Comparison of ENCODE assay signal across 17 mouse cellular contexts in genomic region chr12:16865871-16866270, GRCm38 (mm10). TPM values are rescaled to one million over a fixed set of nuclear protein-coding genes. Genes with fewer than 3 reads are reported as not detected.
DNase-seq lines count a peak whose midpoint lies in the region; ATAC-seq and TF ChIP-seq lines count a peak whose summit lies in the region.
"Had no signal": no experiment of that assay in that cellular context is flagged by ENCODE, and none has a peak within 500 bp of the region (broad histone marks: within the 10 kb centered on the region; RNA-seq: fewer than 3 reads in every experiment).

No protein-coding gene starts in this region.

- no peaks in the 10 kb centered on the region for H3K9me3 ChIP-seq in heart, embryonic 11.5 days (replicated peaks; ENCODE audit: control insufficient read depth, low read length)
- no peaks in the 10 kb centered on the region for H3K9me3 ChIP-seq in liver, postnatal 0 days (ENCODE audit: low read length)
- H3K9me3 ChIP-seq in heart, postnatal 0 days (replicated peaks; ENCODE audit: control insufficient read depth, low read length) = no peaks in the 10 kb centered on the region
- H3K9me3 ChIP-seq: hindbrain, embryonic 13.5 days; neural tube, embryonic 13.5 days; stomach, embryonic 15.5 days had no signal

- no peak overlapping the region for H3K4me3 ChIP-seq in heart, embryonic 11.5 days (ENCODE audit: low read depth, low read length)
- no peak overlapping the region for H3K4me3 ChIP-seq in liver, postnatal 0 days (ENCODE audit: low read depth, low read length)
- no peak overlapping the region for H3K4me3 ChIP-seq in heart, postnatal 0 days (ENCODE audit: low read depth, low read length)
- H3K4me3 ChIP-seq: erythroblast, embryonic 14.5 days; hindbrain, embryonic 13.5 days; neural tube, embryonic 13.5 days; stomach, embryonic 15.5 days had no signal

- ATAC-seq in heart, embryonic 11.5 days (replicated peaks; ENCODE audit: insufficient number of reproducible peaks, low FRiP score, low TSS enrichment) = no peak
- 0 out of 2 replicates have a peak, but pooled peaks have one; percentile 15 for ATAC-seq in liver, postnatal 0 days
- ATAC-seq in heart, postnatal 0 days (ENCODE audit: insufficient read depth, low read depth) = no peak
- peak; percentile 81 for ATAC-seq in monocyte, adult 5-6 weeks (replicated peaks; ENCODE audit: insufficient number of reproducible peaks, low FRiP score, low TSS enrichment, poor library complexity, severe bottlenecking)
- ATAC-seq: forebrain, postnatal 0 days had no signal

- TF ChIP-seq CTCF in liver, postnatal 0 days (IDR thresholded peaks at IDR 0.05; ENCODE audit: low read depth) = no peak
- no peak for TF ChIP-seq CTCF in heart, postnatal 0 days (IDR thresholded peaks at IDR 0.05; ENCODE audit: low read depth)

- intact Hi-C loops in heart, postnatal 36 days (cut with DNase I) = no loop called here

- H3K27me3 ChIP-seq in heart, embryonic 11.5 days (ENCODE audit: control insufficient read depth, insufficient read depth, low read length) = no peaks in the 10 kb centered on the region
- H3K27me3 ChIP-seq in liver, postnatal 0 days (ENCODE audit: insufficient read depth, low read length) = no peaks in the 10 kb centered on the region
- H3K27me3 ChIP-seq in heart, postnatal 0 days (ENCODE audit: control insufficient read depth, insufficient read depth, low read length) = no peaks in the 10 kb centered on the region
- H3K27me3 ChIP-seq: hindbrain, embryonic 13.5 days; neural tube, embryonic 13.5 days; stomach, embryonic 15.5 days had no signal

- DNase-seq in heart, postnatal 36 days = no peak
- DNase-seq in liver, postnatal 0 days = no peak
- no peak for DNase-seq in liver
- DNase-seq in heart, postnatal 0 days (ENCODE audit: low spot score) = peak; percentile 74
- no peak for DNase-seq in urinary bladder, adult 2 months (ENCODE audit: low spot score)
- no peak for DNase-seq in thymus, postnatal 0 days (ENCODE audit: low spot score)
- DNase-seq: adrenal gland, postnatal 10 days; B cell, adult 2 months; cerebellum, adult 9-11 months; forebrain, postnatal 0 days; kidney, adult 11 months had no signal

- H3K4me1 ChIP-seq in heart, embryonic 11.5 days (ENCODE audit: control insufficient read depth, insufficient read depth, low read length) = peaks cover 33% of the 10 kb centered on the region
- peaks cover 32% of the 10 kb centered on the region for H3K4me1 ChIP-seq in liver, postnatal 0 days (ENCODE audit: insufficient read depth)
- peaks cover 32% of the 10 kb centered on the region for H3K4me1 ChIP-seq in heart, postnatal 0 days (ENCODE audit: control insufficient read depth, insufficient read depth)

- H3K27ac ChIP-seq in heart, embryonic 11.5 days (ENCODE audit: low read depth, low read length) = peak overlapping the region; percentile 76
- H3K27ac ChIP-seq in liver, postnatal 0 days (ENCODE audit: low read depth) = peak overlapping the region; percentile 52
- H3K27ac ChIP-seq in heart, postnatal 0 days (ENCODE audit: low read depth) = peak overlapping the region; percentile 62
- H3K27ac ChIP-seq: hindbrain, embryonic 13.5 days; neural tube, embryonic 13.5 days had no signal

- no peak overlapping the region for H3K9ac ChIP-seq in heart, embryonic 11.5 days (ENCODE audit: low read depth, low read length)
- H3K9ac ChIP-seq in liver, postnatal 0 days (replicated peaks) = no peak overlapping the region
- H3K9ac ChIP-seq in heart, postnatal 0 days (replicated peaks; ENCODE audit: low read depth, low read length) = no peak overlapping the region
- H3K9ac ChIP-seq: forebrain, postnatal 0 days; hindbrain, embryonic 13.5 days; neural tube, embryonic 13.5 days; stomach, embryonic 15.5 days had no signal

- WGBS in heart, embryonic 11.5 days (ENCODE audit: insufficient replicate concordance) = 40% methylated on average over 3 of the region's 3 CpGs
- 15% methylated on average over 3 of the region's 3 CpGs for WGBS in liver, postnatal 0 days (ENCODE audit: insufficient replicate concordance)
- 39% methylated on average over 3 of the region's 3 CpGs for WGBS in heart, postnatal 0 days

- no peak for TF ChIP-seq EP300 in liver, postnatal 0 days (IDR thresholded peaks at IDR 0.05; ENCODE audit: low read depth)
- TF ChIP-seq EP300 in heart, postnatal 0 days (IDR thresholded peaks at IDR 0.05; ENCODE audit: low read depth) = no peak

- no peaks in the 10 kb centered on the region for H3K36me3 ChIP-seq in heart, embryonic 11.5 days (ENCODE audit: control insufficient read depth, insufficient read depth, low read length)
- H3K36me3 ChIP-seq in liver, postnatal 0 days (replicated peaks; ENCODE audit: insufficient read depth, low read length) = no peaks in the 10 kb centered on the region
- no peaks in the 10 kb centered on the region for H3K36me3 ChIP-seq in heart, postnatal 0 days (replicated peaks; ENCODE audit: control insufficient read depth, insufficient read depth, low read length)
- H3K36me3 ChIP-seq: hindbrain, embryonic 13.5 days; neural tube, embryonic 13.5 days; stomach, embryonic 15.5 days had no signal

- no peak overlapping the region for H3K4me2 ChIP-seq in heart, embryonic 11.5 days
- no peak overlapping the region for H3K4me2 ChIP-seq in liver, postnatal 0 days (ENCODE audit: low read depth, low read length)
- H3K4me2 ChIP-seq in heart, postnatal 0 days (ENCODE audit: low read depth, low read length) = no peak overlapping the region
- H3K4me2 ChIP-seq: hindbrain, embryonic 13.5 days; neural tube, embryonic 13.5 days; stomach, embryonic 15.5 days had no signal

RNA-seq across cellular contexts. Expression of gene Rock2, which starts 28.8 kb away (rescaled TPM):
- polyA plus RNA-seq in heart, embryonic 11.5 days (2014; fragmentation: Nextera tagmentation; extraction: Ambion mirVana) = 19.8 and 22.2 TPM in 2 replicates
- total RNA-seq in heart, postnatal 36 days (2021) = 10 to 100 TPM; 77.4 to 84.9 TPM
- polyA plus RNA-seq in liver, postnatal 0 days (2015; fragmentation: Nextera tagmentation; extraction: Ambion mirVana) = 5.3 TPM in 2 replicates
- 49.2 and 50.6 TPM in 2 replicates for total RNA-seq in heart, postnatal 0 days (2014; rRNA removed; ENCODE audit: low replicate concordance)
- 22.8 and 24.6 TPM in 2 replicates for polyA plus RNA-seq in heart, postnatal 0 days (2015; fragmentation: Nextera tagmentation; extraction: Ambion mirVana)
- total RNA-seq in monocyte, adult 5-6 weeks (2017) = 78.4 to 114 TPM (median 84.2 TPM) in 3 replicates
- polyA plus RNA-seq in urinary bladder, adult 2 months (2012; rRNA removed) = 42.1 and 52.0 TPM in 2 replicates
- polyA plus RNA-seq in thymus, postnatal 0 days (2015; fragmentation: Nextera tagmentation; extraction: Ambion mirVana) = 10.3 and 11.9 TPM in 2 replicates

RNA-seq across cellular contexts. Expression of gene E2f6, which starts 55.1 kb away (rescaled TPM):
- 56.0 and 59.7 TPM in 2 replicates for polyA plus RNA-seq in heart, embryonic 11.5 days (2014; fragmentation: Nextera tagmentation; extraction: Ambion mirVana)
- total RNA-seq in heart, postnatal 36 days (2021) = 10 to 100 TPM; 72.1 to 74.7 TPM
- polyA plus RNA-seq in liver, postnatal 0 days (2015; fragmentation: Nextera tagmentation; extraction: Ambion mirVana) = 9.0 and 9.2 TPM in 2 replicates
- 32.2 and 50.4 TPM in 2 replicates for total RNA-seq in heart, postnatal 0 days (2014; rRNA removed; ENCODE audit: low replicate concordance)
- 34.1 and 35.4 TPM in 2 replicates for polyA plus RNA-seq in heart, postnatal 0 days (2015; fragmentation: Nextera tagmentation; extraction: Ambion mirVana)
- 6.2 to 12.3 TPM (median 8.9 TPM) in 3 replicates for total RNA-seq in monocyte, adult 5-6 weeks (2017)
- polyA plus RNA-seq in urinary bladder, adult 2 months (2012; rRNA removed) = 26.5 and 27.9 TPM in 2 replicates
- 22.7 and 23.6 TPM in 2 replicates for polyA plus RNA-seq in thymus, postnatal 0 days (2015; fragmentation: Nextera tagmentation; extraction: Ambion mirVana)

Comparison
In these comparisons a context has a peak if more than half of its experiments do, and no peak if none do; other contexts are left out.
1. ATAC-seq: peak in liver, postnatal 0 days (single experiment) and monocyte, adult 5-6 weeks (single experiment); none in heart, embryonic 11.5 days (single experiment) and heart, postnatal 0 days (single experiment).
2. Peak in every context shown above with its lines, with median percentiles within 50 percentile points of each other: H3K27ac ChIP-seq.